Mouse (Mus musculus) spleen, adult 2 months (tissue): ENCODE results near the gene Frs2. TPM values are rescaled to one million over a fixed set of nuclear protein-coding genes. Genes with fewer than 3 reads are reported as not detected.

Experiments
- DNase-seq, 2 experiments: peaks; one replicate each; pipeline versions ENCODE4 v3.0.0 to v3.0.0-alpha.2; 2012 to 2021; ENCODE audit warnings: low spot score in 2 of 2, low read depth in 1 of 2
- H3K27ac ChIP-seq: fragments of 200-500 bp; 2 replicates; pipeline ENCODE4 v1.5.1; 2012; ENCODE audit warnings: low read length, inconsistent platforms; ENCODE audit not compliant: insufficient read depth
- H3K27me3 ChIP-seq: fragments of 200-500 bp; 2 replicates; pipeline ENCODE4 v1.6.1; 2012; ENCODE audit warnings: mild to moderate bottlenecking, moderate library complexity, low read length, inconsistent platforms; ENCODE audit not compliant: control insufficient read depth, insufficient read depth
- H3K36me3 ChIP-seq: fragments of 200-500 bp; 2 replicates; pipeline ENCODE4 v1.6.1; 2012; ENCODE audit warnings: mild to moderate bottlenecking, low read length, inconsistent platforms; ENCODE audit not compliant: control insufficient read depth, insufficient read depth
- H3K4me1 ChIP-seq: fragments of 200-500 bp; 2 replicates; pipeline ENCODE4 v1.6.1; 2011; ENCODE audit warnings: inconsistent platforms; ENCODE audit not compliant: control insufficient read depth, insufficient read depth, insufficient read length
- H3K4me3 ChIP-seq: fragments of 200-500 bp; 2 replicates; pipeline ENCODE4 v1.5.1; 2011; ENCODE audit warnings: mild to moderate bottlenecking, inconsistent platforms; ENCODE audit not compliant: insufficient read depth, insufficient read length; ENCODE audit errors: extremely low read depth
- CTCF ChIP-seq: fragments of 200-500 bp; IDR thresholded peaks from 2 replicates; pipeline ENCODE4 v1.5.1; 2011; ENCODE audit warnings: mild to moderate bottlenecking, inconsistent platforms; ENCODE audit not compliant: insufficient read depth, insufficient read length, insufficient replicate concordance; ENCODE audit errors: extremely low read depth
- POLR2A ChIP-seq: fragments of 200-500 bp; IDR thresholded peaks from 2 replicates; pipeline ENCODE4 v1.6.1; 2011; ENCODE audit warnings: low read depth, low read length, inconsistent platforms
- WGBS: fragments of 180-500 bp; shearing (Covaris S2); methylation state at CpG from one replicate; pipeline ENCODE4 v1.1.7; 2018; 5-methylcytosine and 5-hydroxymethylcytosine counted together
- polyA plus RNA-seq: library from polyadenylated mRNA; depleted of rRNA; stranded (reverse); fragments of >200 nt; gene quantifications from 2 replicates; pipeline ENCODE4 v1.2.3, GENCODE M21; 2012

The Frs2 gene
- polyA plus RNA-seq, 1 experiment, result 6.0 TPM

GRCm38 (mm10) chr10:117152247-117152646, 3.9 kb upstream of the Frs2 start:
- TF ChIP-seq POLR2A, result no peak
- no peak for TF ChIP-seq CTCF
- no peaks in the 10 kb centered on the region for H3K27me3 ChIP-seq
- H3K27ac ChIP-seq, result no peak overlapping the region
- WGBS, result 88% methylated on average over 7 of the region's 7 CpGs
- H3K4me1 ChIP-seq, result peaks cover 2% of the 10 kb centered on the region; the same call in 1 of the 2 replicates
- no peaks in the 10 kb centered on the region for H3K36me3 ChIP-seq
- no peak overlapping the region for H3K4me3 ChIP-seq
- DNase-seq, result no peak

DNA sequence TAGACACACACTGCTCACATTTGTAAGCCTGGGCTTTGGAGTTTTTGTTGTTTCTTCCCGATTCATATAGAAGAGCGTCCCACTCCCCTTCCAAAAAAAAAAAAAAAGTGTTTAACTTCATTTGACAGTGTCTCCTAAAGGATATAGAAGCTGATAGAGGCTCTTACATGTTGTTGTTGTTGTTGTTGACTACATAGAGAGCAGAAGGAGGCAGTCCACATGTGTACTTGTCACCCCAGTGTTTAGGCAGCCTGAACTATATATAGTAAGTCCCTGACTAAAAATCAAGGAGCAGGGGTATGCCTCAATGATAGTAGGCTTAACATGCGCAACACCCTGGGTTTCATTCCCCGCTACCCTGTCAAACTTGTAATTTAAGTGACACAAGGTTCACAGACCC, 3.3 kb upstream of the Frs2 start:
- no peak for DNase-seq
- Histone ChIP-seq H3K27me3 (no peaks in the 10 kb centered on the region), H3K4me1 (peaks cover 4% of the 10 kb centered on the region; the same call in 1 of the 2 replicates), H3K4me3 (no peak overlapping the region), H3K36me3 (no peaks in the 10 kb centered on the region), H3K27ac (no peak overlapping the region)
- WGBS, result 92% methylated on average over 4 of the region's 4 CpGs
- TF ChIP-seq CTCF (no peak), POLR2A (no peak)

DNA sequence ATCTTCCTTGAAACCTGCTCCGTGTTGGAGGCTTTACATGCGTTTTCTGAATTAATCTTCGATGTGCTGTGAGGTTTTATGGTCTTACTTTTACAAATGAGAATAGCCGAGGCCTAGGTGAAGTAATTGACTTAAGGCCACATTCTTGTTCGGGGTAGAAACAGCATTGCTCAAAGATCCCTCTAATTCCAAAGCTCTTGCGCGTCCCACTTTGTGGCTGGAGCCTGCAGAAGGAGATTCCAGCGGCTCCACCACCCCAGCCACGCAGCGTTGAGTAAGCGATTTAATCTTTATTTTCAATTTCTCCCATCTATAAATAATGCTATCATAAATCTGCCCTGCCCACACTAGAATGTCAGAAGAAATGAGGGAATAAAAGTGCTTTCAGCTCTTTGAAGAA, 2.9 kb upstream of the Frs2 start:
- peaks cover 4% of the 10 kb centered on the region for H3K4me1 ChIP-seq
- H3K36me3 ChIP-seq, result no peaks in the 10 kb centered on the region
- no peak for DNase-seq
- no peaks in the 10 kb centered on the region for H3K27me3 ChIP-seq
- no peak overlapping the region for H3K27ac ChIP-seq
- WGBS, result 81% methylated on average over 11 of the region's 11 CpGs
- no peak overlapping the region for H3K4me3 ChIP-seq
- TF ChIP-seq POLR2A, result no peak
- TF ChIP-seq CTCF, result no peak

- TF ChIP-seq POLR2A, result no peak
- no peak for TF ChIP-seq CTCF
- Histone ChIP-seq H3K36me3 (no peaks in the 10 kb centered on the region), H3K4me1 (peaks cover 5% of the 10 kb centered on the region), H3K27ac (no peak overlapping the region), H3K4me3 (no peak overlapping the region), H3K27me3 (no peaks in the 10 kb centered on the region)
- DNase-seq, result no peak
- WGBS, result 64% methylated on average over 10 of the region's 10 CpGs
Measured at GRCm38 (mm10) chr10:117150764-117151163, 2.4 kb upstream of the Frs2 start.

DNA sequence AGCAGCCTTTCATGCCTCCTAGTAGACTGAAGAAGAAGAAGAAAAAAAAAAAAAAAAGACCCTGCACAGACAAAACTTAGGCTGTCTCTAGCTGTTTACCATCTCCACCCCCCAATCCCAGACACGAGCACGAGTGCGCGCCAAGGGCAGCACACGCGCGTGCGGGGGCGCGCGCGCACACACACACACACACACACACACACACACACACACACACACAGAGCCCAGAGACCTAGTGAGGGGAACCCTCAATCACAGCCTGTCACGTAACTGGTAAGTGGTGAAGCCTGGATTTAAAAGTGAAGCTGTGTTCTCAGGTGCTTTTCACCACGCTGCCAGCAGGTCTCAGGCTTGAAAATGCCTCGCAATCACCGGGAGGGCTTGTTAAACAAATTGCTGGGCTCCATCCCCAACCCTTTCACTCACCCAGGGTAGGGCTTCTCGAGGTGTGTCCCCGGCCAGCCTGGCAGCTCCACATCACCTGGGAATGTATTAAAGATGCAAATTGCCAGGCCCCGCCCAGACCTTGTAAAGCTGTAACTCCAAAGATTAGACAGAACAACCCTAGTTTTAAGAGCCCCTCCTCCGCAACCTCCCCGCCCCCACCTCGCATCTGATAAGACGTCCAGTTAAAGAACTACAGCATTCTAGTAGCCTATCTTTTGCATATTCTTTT, 1.7 kb upstream of the Frs2 start:
- H3K27me3 ChIP-seq, result no peaks in the 10 kb centered on the region
- no peaks in the 10 kb centered on the region for H3K36me3 ChIP-seq
- 4% methylated on average over 23 of the region's 23 CpGs for WGBS
- peak in 1 of 2 experiments; percentile 29 for DNase-seq
- no peak overlapping the region for H3K27ac ChIP-seq
- peaks cover 7% of the 10 kb centered on the region for H3K4me1 ChIP-seq
- peak overlapping the region; percentile 51 for H3K4me3 ChIP-seq
- peak; percentile 0; the same call in 1 of the 2 replicates for TF ChIP-seq CTCF
- no peak for TF ChIP-seq POLR2A

GRCm38 (mm10) chr10:117149241-117149640, 907 bp upstream of the Frs2 start:
- WGBS, result 32% methylated on average over 7 of the region's 7 CpGs
- H3K4me1 ChIP-seq, result peaks cover 11% of the 10 kb centered on the region
- H3K4me3 ChIP-seq, result peak overlapping the region; percentile 88; the same call in 1 of the 2 replicates
- TF ChIP-seq POLR2A (no peak), CTCF (no peak)
- no peak for DNase-seq
- H3K27me3 ChIP-seq, result no peaks in the 10 kb centered on the region
- H3K36me3 ChIP-seq, result no peaks in the 10 kb centered on the region
- no peak overlapping the region for H3K27ac ChIP-seq

GRCm38 (mm10) chr10:117147463-117148360, 622 bp downstream of the Frs2 start:
- under 1% methylated on average over 71 of the region's 72 CpGs for WGBS
- no peak for TF ChIP-seq POLR2A
- no peak for TF ChIP-seq CTCF
- peak overlapping the region; percentile 88 for H3K4me3 ChIP-seq
- peak overlapping the region; percentile 77 for H3K27ac ChIP-seq
- H3K4me1 ChIP-seq, result peaks cover 11% of the 10 kb centered on the region
- no peaks in the 10 kb centered on the region for H3K27me3 ChIP-seq
- H3K36me3 ChIP-seq, result no peaks in the 10 kb centered on the region
- no peak for DNase-seq
